Mouse (Mus musculus): ENCODE results near the gene Gsdma2. TPM values are rescaled to one million over a fixed set of nuclear protein-coding genes. Genes with fewer than 3 reads are reported as not detected.
"Not testable (repeated sequence)": the region's sequence is repeated elsewhere in the genome, so short reads cannot be mapped to it uniquely, and the experiment has no call there.

Gsdma2 gene
- total RNA-seq, 2 experiments from 2014 or later = not detected

DNA sequence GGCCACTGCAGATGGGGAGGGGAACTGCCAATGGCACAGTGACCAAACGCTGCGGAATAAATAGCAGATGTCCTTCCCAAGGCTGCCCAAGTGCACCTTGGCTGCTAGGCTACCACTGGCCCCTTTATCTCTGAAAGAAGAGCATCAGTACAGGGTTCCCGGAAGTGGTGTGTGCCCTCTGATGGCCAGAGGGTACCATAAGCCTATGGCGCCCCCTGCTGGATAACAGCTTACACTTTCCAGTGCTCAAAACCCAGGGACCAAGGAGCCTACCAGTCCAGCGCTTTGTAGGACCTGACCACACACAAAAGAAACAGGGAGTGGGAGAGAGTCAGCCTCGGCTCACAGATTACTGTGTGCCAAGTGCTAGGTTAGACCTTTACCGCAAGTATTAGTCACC lies 8.5 kb downstream of the Gsdma2 start:
- peak in 1 of 2 experiments; percentile 24 for DNase-seq (ENCODE audit: low spot score in 2 of 2)

DNA sequence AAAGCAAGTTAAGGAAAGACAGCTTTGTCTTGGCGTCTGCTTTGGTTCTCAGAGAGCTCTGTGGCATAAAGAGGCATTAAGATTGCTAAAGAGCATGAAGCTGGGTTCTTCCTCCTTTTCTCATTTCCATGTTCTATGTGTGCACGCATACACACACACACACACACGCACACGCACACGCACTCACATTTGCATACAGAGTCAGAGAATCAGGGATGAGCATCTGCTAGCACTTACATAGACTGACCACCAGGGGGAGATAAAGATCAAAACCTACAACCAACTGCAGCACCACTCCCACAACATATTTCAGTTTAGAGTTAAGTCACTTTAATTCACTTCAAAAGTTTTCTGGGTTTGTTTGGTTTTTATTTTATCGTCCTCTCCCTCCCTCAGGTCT lies 14.0 kb downstream of the Gsdma2 start:
- DNase-seq (ENCODE audit: low spot score in 2 of 2) = peak; percentile 62 to 90

More for the DNA sequence above, 8.5 kb downstream of the Gsdma2 start:
- intact Hi-C loops (cut with DNase I) = loop anchor here (5.0 kb wide), 1 partner anchor 48 kb away; no protein-coding TSS in a partner anchor

DNA sequence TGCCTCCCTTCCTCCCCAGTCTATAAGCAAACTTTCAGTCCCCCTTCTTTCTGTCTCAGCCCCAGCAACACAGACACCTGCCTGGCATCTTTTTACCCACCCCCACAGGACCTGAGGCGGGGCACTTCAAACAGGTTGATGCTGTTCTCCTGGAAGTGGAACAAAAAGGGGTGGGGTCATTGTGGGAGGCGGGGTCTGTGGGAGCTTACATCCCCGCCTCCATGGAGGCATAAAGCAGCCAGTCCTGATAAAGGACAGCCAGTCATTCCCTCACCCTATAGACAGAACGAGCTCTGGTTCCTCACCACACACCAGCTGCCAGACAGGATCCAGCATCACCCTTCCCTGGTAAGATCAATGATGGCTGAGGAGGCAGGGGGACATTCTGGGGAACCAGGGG lies 17.5 kb downstream of the Gsdma2 start, which contains the start of gene Gsdma:
Gene Gsdma, plus strand, starts transcription at position 261 of the 400 bp plus-strand sequence.
- no peak for DNase-seq (ENCODE audit: low spot score in 2 of 2)
- intact Hi-C loops (cut with DNase I) = no loop called here

More for the DNA sequence above, 14.0 kb downstream of the Gsdma2 start:
- intact Hi-C loops (cut with DNase I) = no loop called here

DNA sequence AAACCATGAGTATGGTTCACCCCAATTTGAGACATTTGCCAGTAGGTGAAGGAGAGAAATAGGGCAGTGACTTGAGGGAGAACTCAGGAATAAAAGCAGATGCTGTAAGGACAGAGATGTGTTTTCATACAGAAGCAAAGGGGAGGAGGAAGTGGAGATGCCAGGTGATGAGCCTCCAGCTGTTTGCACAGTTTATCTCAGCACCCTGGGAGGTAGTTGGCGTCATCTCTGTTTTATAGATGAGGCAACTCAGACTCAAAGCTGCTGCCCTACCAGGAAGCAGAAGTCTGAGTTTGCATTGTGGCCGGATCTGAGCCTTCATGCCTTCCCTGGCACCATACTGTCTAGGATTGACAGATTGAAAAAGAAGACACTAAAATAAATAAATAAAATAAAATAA lies 22.4 kb downstream of the Gsdma2 start:
- DNase-seq (ENCODE audit: low spot score in 2 of 2) = no peak
- intact Hi-C loops (cut with DNase I) = no loop called here

GRCm38 (mm10) chr11:98671284-98671815 lies 24.8 kb downstream of the Gsdma2 start:
- no peak for DNase-seq (ENCODE audit: low spot score in 2 of 2)
- intact Hi-C loops (cut with DNase I) = no loop called here

DNA sequence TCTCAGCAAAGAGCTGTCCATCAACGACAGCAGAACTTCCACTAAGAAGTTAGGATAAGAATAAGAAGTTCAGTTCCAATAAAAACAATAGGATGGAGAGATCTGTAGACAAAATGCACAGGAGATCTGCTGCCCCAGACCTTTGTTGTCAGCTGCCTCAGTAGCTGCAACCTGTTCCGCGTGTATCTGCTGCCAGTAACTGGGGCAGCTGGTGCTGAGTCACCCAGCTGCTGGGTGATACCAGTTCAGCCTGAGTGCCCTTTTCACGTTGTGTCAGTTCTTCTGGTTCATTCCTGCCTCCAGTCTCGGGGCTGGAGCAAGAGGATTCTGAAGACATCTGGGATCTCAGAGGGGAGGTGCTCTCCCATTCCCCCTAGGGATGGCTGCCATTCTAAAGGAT lies 25.3 kb downstream of the Gsdma2 start:
- intact Hi-C loops (cut with DNase I) = no loop called here
- no peak for DNase-seq (ENCODE audit: low spot score in 2 of 2)

DNA sequence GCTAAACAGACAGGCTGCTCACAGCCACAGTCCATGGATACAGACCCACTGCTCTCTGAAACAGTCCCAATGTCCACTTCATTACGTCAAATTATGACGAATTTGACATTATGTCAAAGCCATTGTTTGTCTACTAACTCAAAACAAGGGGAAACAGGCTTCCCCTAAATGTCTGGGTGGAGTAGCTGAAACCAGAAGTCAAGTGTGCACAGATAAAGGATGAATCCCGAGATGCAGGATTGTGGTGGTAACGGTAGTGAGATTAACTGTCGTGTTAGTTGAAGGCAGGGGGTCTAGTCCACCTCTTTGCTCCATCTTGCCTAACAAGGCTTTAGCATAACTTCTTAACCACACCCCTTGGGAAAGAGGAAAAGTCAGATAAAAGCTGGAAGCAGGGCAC lies 25.9 kb downstream of the Gsdma2 start:
- intact Hi-C loops (cut with DNase I) = no loop called here
- no peak for DNase-seq (ENCODE audit: low spot score in 2 of 2)

GRCm38 (mm10) chr11:98673136-98673535 lies 26.6 kb downstream of the Gsdma2 start:
- peak in 1 of 2 experiments; percentile 55 for DNase-seq (ENCODE audit: low spot score in 2 of 2)
- intact Hi-C loops (cut with DNase I) = not testable (repeated sequence)

- no peak for DNase-seq (ENCODE audit: low spot score in 2 of 2)
- intact Hi-C loops (cut with DNase I) = no loop called here
These were observed 29.3 kb downstream of the Gsdma2 start for GRCm38 (mm10) chr11:98675829-98676363.

GRCm38 (mm10) chr11:98680023-98680422 lies 33.5 kb downstream of the Gsdma2 start:
- intact Hi-C loops (cut with DNase I) = no loop called here
- no peak for DNase-seq (ENCODE audit: low spot score in 2 of 2)

- intact Hi-C loops (cut with DNase I); DNase-seq (ENCODE audit: low spot score in 2 of 2): not testable (repeated sequence)
These were observed 34.0 kb downstream of the Gsdma2 start for GRCm38 (mm10) chr11:98680595-98680994.

GRCm38 (mm10) chr11:98681186-98681585 lies 34.6 kb downstream of the Gsdma2 start:
- intact Hi-C loops (cut with DNase I) = no loop called here
- no peak for DNase-seq (ENCODE audit: low spot score in 2 of 2)

- intact Hi-C loops (cut with DNase I) = no loop called here
- peak; percentile 96 to 97 for DNase-seq (ENCODE audit: low spot score in 2 of 2)
These were observed 35.5 kb downstream of the Gsdma2 start, which contains the start of gene Psmd3 for GRCm38 (mm10) chr11:98681786-98682745. Psmd3 (plus strand) TSS chr11:98682554.

- DNase-seq (ENCODE audit: low spot score in 2 of 2) = no peak
- intact Hi-C loops (cut with DNase I) = no loop called here
These were observed 36.3 kb downstream of the Gsdma2 start for GRCm38 (mm10) chr11:98682811-98683210.

GRCm38 (mm10) chr11:98685642-98686041 lies 39.1 kb downstream of the Gsdma2 start:
- no peak for DNase-seq (ENCODE audit: low spot score in 2 of 2)
- intact Hi-C loops (cut with DNase I) = no loop called here

DNA sequence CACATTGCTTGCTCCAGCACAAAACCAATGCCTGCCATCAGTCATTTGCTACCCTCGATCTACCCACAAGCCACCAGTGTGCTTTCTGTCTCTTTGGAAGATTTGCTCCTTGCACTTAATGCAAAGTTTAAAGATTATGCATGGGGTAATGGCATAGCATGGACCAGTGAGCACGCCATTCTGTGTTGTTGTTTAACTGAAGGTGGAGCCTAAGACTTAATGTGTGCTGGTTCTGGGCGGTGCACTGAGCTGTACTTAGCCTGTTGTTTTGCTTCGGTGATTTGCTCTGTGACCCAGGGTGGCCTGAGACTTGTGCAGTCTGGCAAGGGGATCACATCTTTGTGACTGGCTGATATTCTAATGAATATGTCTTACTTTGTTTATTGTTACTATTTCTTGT lies 40.4 kb downstream of the Gsdma2 start:
- intact Hi-C loops (cut with DNase I) = no loop called here
- DNase-seq (ENCODE audit: low spot score in 2 of 2) = no peak

- DNase-seq (ENCODE audit: low spot score in 2 of 2) = no peak
- intact Hi-C loops (cut with DNase I) = no loop called here
These were observed 41.5 kb downstream of the Gsdma2 start for GRCm38 (mm10) chr11:98688009-98688408.

DNA sequence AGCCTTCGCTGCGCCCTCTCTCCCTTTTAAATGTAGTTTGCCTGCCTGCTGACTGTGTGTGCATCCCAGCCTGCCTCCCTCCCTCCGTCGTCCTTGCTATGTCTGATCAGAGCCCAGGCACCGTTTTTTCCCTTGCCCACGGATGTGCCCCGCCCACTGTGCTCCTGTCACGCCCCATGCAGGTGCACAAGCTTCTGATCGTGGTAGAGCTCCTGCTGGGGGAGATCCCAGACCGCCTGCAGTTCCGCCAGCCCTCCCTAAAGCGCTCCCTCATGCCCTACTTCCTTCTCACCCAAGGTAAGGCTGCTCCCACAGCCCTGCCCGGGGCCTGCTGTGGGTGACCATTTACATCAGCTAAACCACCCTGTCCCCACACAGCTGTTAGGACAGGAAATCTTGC lies 46.6 kb downstream of the Gsdma2 start:
- intact Hi-C loops (cut with DNase I) = no loop called here
- no peak for DNase-seq (ENCODE audit: low spot score in 2 of 2)

GRCm38 (mm10) chr11:98693746-98694145 lies 47.2 kb downstream of the Gsdma2 start:
- intact Hi-C loops (cut with DNase I) = no loop called here
- DNase-seq (ENCODE audit: low spot score in 2 of 2) = no peak

- DNase-seq (ENCODE audit: low spot score in 2 of 2) = no peak
- intact Hi-C loops (cut with DNase I) = no loop called here
These were observed 47.7 kb downstream of the Gsdma2 start for GRCm38 (mm10) chr11:98694301-98694700.

All from left cerebral cortex, postnatal 14 days (tissue).